Mouse (Mus musculus) hindbrain, embryonic 11.5 days (tissue): ENCODE data around the gene Rab8b. TPM values are rescaled to one million over a fixed set of nuclear protein-coding genes. Genes with fewer than 3 reads are reported as not detected.
A peak's percentile ranks its signal among the peaks of the same experiment; 100 is the strongest.

Experiments used
- ATAC-seq: fragments of 200-750 bp; cut with Nextera tagmentation; 2 replicates; pipeline ENCODE4 v1.8.0; 2017; ENCODE audit warnings: mild to moderate bottlenecking, moderate TSS enrichment, moderate library complexity; ENCODE audit not compliant: low FRiP score
- DNase-seq: peaks from one replicate; pipeline ENCODE4 v3.0.0-alpha.2; 2015; ENCODE audit warnings: low spot score
- H3K27ac ChIP-seq: fragments of 300-500 bp; sonication (generic); 2 replicates; pipeline ENCODE4 v1.5.1; 2014; ENCODE audit warnings: mild to moderate bottlenecking, low read depth, low read length
- H3K27me3 ChIP-seq: fragments of 300-500 bp; sonication (generic); 2 replicates; pipeline ENCODE4 v1.6.1; 2014; ENCODE audit warnings: mild to moderate bottlenecking, low read length, moderate library complexity, mixed read lengths; ENCODE audit not compliant: control insufficient read depth, insufficient read depth
- H3K36me3 ChIP-seq: fragments of 300-500 bp; sonication (generic); 2 replicates; pipeline ENCODE4 v1.6.1; 2014; ENCODE audit warnings: mild to moderate bottlenecking, low read length, moderate library complexity, mixed read lengths; ENCODE audit not compliant: control insufficient read depth, insufficient read depth
- H3K4me1 ChIP-seq: fragments of 300-500 bp; sonication (generic); replicated peaks from 2 replicates; pipeline ENCODE4 v1.6.1; 2014; ENCODE audit warnings: low read length, mixed read lengths; ENCODE audit not compliant: control insufficient read depth, insufficient read depth
- H3K4me2 ChIP-seq: fragments of 300-500 bp; sonication (generic); replicated peaks from 2 replicates; pipeline ENCODE4 v1.6.1; 2014; ENCODE audit warnings: mild to moderate bottlenecking, low read depth, low read length
- H3K4me3 ChIP-seq: fragments of 300-500 bp; sonication (generic); 2 replicates; pipeline ENCODE4 v1.5.1; 2014; ENCODE audit warnings: low read depth, low read length
- H3K9ac ChIP-seq: fragments of 300-500 bp; sonication (generic); 2 replicates; pipeline ENCODE4 v1.6.1; 2014; ENCODE audit warnings: low read depth, low read length
- H3K9me3 ChIP-seq: fragments of 300-500 bp; sonication (generic); 2 replicates; pipeline ENCODE4 v1.6.1; 2016; ENCODE audit warnings: low read length; ENCODE audit not compliant: control insufficient read depth
- WGBS: fragments of 180-500 bp; shearing (Covaris S2); extraction: QIAGEN DNeasy Blood & Tissue Kit; methylation state at CpG from one replicate; pipeline ENCODE4 v1.1.7; 2014; 5-methylcytosine and 5-hydroxymethylcytosine counted together
- polyA plus RNA-seq: library from polyadenylated mRNA; unstranded; fragments of >200 nt; fragmentation: Nextera tagmentation; extraction: Ambion mirVana; gene quantifications from 2 replicates; pipeline ENCODE4 v1.2.1, GENCODE M21; 2014

Rab8b gene
- polyA plus RNA-seq, 1 experiment from 2014 or later = 34.3 TPM

DNA sequence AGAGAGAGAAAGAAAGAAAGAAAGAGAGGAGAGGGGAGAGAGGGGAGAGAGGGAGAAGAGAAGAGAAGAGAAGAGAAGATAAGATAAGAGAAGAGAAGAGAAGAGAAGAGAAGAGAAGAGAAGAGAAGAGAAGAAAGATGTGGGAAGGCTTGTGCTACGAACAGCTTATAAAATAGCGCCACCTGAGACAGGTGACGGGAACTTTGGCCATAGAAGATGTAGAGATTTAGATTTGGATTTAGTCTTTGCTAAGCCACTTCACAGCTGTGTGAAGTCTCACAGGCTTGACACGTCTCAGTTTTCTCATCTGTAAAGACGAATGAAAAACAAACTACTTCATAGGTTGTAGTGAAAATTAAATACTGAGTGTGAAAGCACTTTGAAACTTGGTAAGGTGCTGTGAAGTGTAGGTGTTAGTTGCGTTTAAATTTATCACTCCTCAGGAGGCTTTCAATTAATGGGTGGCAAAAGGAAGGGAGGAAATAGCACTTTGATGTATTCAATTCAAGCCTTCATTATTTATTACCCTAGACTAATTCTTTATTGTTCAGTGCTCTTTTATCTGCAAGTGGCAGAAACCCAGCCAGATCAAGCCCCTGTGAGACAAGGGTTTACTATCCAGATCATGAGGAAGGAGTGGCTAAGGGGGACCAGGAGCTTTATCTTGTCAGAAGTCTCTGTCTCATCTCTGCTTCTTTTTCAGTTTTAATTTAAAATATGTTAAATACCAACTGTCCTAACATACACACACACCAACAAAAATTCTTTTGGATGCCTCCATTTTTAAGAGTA is 1.2 kb upstream of the Rab8b start:
- Histone ChIP-seq H3K9ac (no peak overlapping the region), H3K9me3 (no peaks in the 10 kb centered on the region), H3K4me3 (no peak overlapping the region), H3K4me1 (0 out of 2 replicates have a peak, but pooled peaks cover 2% of the 10 kb centered on the region), H3K36me3 (no peaks in the 10 kb centered on the region), H3K27ac (no peak overlapping the region), H3K4me2 (no peak overlapping the region; the same call in 1 of the 2 replicates), H3K27me3 (no peaks in the 10 kb centered on the region)
- no peak for DNase-seq
- ATAC-seq = no peak
- 10% methylated on average over 6 of the region's 6 CpGs for WGBS

DNA sequence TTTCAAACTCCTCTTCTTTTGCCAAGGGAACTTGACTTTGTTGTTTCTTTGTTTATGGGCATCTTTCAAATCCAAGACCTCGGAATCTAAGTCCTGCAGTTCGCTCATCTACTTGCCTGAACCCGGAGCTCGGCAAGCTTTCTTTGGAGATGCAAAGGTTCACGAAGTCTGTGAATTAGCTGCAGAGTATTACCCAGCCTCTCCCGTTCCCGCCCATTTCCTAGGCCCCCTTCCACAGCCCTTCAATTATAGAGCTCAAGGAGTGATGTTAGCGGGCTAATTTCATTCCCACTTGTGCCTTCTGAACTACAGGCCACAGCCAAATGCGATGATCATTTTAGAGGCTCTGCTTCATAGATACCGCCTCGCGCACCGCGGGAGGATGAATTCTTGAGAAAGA is 494 bp upstream of the Rab8b start:
- no peak overlapping the region; the same call in 1 of the 2 replicates for H3K27ac ChIP-seq
- ATAC-seq = peak; percentile 60
- 0% methylated on average over 14 of the region's 14 CpGs for WGBS

DNA sequence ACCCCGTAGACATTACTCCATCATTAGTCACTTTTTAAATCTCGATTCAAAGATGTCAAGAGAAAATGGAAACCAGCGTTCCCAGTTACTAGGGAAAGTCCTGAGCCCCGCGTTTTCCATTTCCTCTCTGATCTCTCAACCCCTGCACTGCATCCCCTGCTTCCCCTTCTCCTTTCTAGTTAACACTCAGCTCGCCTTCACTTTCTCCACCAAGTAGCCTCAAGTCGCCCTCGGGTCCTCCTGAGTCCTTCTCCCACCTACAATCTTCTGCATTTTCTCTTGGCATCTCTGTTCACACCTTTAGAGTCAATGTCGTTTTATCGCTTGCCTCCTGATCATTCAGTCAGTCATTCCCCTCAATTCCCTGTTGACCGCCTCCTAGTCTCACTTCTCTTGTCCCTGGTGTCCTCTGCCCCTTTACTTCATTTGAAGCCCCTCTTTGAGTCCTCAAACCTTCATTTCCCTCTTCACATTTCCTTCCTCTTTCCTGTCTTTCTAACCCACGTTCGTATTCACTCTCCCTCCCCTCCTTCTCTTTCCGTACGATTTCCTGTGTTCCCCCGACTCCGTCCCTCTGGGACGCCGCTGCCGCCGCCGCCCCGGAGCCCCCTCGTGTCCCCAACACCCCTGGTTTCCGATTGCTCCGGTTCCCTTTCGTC is 686 bp downstream of the Rab8b start:
- H3K36me3 ChIP-seq = no peaks in the 10 kb centered on the region
- peak overlapping the region; percentile 54; the same call in 1 of the 2 replicates for H3K27ac ChIP-seq
- ATAC-seq (no peak), DNase-seq (no peak)
- peak overlapping the region; percentile 76 for H3K4me2 ChIP-seq
- WGBS = 3% methylated on average over 27 of the region's 27 CpGs
- H3K4me1 ChIP-seq = 0 out of 2 replicates have a peak, but pooled peaks cover 2% of the 10 kb centered on the region
- peak overlapping the region; percentile 65 for H3K9ac ChIP-seq
- peak overlapping the region; percentile 58 for H3K4me3 ChIP-seq
- no peaks in the 10 kb centered on the region for H3K9me3 ChIP-seq
- H3K27me3 ChIP-seq = no peaks in the 10 kb centered on the region

More for the DNA sequence above, 494 bp upstream of the Rab8b start:
- Histone ChIP-seq H3K4me3 (peak overlapping the region; percentile 58), H3K9ac (peak overlapping the region; percentile 46; the same call in 1 of the 2 replicates), H3K9me3 (no peaks in the 10 kb centered on the region), H3K4me2 (peak overlapping the region; percentile 67), H3K27me3 (no peaks in the 10 kb centered on the region), H3K4me1 (0 out of 2 replicates have a peak, but pooled peaks cover 2% of the 10 kb centered on the region), H3K36me3 (no peaks in the 10 kb centered on the region)
- DNase-seq = no peak

DNA sequence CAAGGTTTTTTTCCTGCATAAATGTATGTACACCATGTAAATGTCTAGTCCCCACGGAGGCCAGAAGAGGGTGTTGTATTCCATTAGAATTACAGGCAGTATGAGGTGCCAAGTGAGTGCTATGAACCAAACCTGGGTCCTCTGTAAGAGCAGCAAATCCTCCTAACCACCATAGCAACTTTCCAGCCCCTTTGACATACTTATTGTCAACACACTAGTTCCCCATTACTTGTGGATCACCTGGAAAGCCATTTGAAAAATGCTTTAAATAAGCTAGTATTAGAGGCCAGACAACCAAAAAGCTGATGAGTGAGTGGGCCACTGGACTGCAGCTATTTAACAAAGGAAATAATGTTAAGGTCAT is 1.6 kb downstream of the Rab8b start:
- H3K9ac ChIP-seq = no peak overlapping the region
- 73% methylated on average over 1 of the region's 1 CpGs for WGBS
- H3K27ac ChIP-seq = no peak overlapping the region
- DNase-seq (no peak), ATAC-seq (no peak)
- H3K27me3 ChIP-seq = no peaks in the 10 kb centered on the region
- no peaks in the 10 kb centered on the region for H3K9me3 ChIP-seq
- H3K4me2 ChIP-seq = no peak overlapping the region
- no peak overlapping the region for H3K4me3 ChIP-seq
- 0 out of 2 replicates have a peak, but pooled peaks cover 2% of the 10 kb centered on the region for H3K4me1 ChIP-seq
- H3K36me3 ChIP-seq = no peaks in the 10 kb centered on the region

DNA sequence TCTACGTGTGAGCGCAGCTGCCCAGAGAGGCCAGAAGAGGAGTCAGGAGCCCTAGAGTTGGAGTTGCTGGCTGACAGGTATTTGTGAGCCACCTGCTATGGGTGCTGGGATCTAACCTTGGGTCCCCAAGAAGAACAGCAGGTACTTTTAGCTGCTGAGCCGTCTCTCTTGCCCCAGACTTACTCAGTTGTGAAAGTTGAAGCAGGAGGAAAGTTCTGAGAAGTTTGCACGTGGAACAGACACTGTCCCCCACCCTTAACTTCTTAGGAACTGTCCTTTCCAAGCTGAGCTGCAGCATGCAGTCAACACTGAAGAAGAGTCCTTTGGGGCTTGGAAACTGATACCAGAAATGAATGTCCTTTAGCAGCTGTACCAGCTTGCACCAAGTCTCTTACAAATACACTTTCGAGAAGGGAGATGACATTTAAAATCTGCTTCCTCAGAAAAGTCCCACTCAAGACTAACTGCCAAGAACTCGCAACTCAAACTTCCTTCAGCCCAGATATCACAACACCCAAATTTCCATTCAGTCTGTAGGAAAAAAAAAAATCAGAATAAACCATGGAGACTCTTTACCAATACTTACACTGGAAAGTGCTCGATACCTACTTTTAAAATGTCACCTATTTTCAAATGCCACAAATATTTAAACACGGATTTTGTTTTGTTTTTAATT is 2.1 kb downstream of the Rab8b start:
- Histone ChIP-seq H3K4me3 (no peak overlapping the region), H3K9ac (no peak overlapping the region), H3K36me3 (no peaks in the 10 kb centered on the region), H3K4me2 (no peak overlapping the region), H3K9me3 (no peaks in the 10 kb centered on the region), H3K4me1 (0 out of 2 replicates have a peak, but pooled peaks cover 2% of the 10 kb centered on the region), H3K27me3 (no peaks in the 10 kb centered on the region), H3K27ac (no peak overlapping the region)
- WGBS = 92% methylated on average over 8 of the region's 8 CpGs
- DNase-seq (no peak), ATAC-seq (no peak)

DNA sequence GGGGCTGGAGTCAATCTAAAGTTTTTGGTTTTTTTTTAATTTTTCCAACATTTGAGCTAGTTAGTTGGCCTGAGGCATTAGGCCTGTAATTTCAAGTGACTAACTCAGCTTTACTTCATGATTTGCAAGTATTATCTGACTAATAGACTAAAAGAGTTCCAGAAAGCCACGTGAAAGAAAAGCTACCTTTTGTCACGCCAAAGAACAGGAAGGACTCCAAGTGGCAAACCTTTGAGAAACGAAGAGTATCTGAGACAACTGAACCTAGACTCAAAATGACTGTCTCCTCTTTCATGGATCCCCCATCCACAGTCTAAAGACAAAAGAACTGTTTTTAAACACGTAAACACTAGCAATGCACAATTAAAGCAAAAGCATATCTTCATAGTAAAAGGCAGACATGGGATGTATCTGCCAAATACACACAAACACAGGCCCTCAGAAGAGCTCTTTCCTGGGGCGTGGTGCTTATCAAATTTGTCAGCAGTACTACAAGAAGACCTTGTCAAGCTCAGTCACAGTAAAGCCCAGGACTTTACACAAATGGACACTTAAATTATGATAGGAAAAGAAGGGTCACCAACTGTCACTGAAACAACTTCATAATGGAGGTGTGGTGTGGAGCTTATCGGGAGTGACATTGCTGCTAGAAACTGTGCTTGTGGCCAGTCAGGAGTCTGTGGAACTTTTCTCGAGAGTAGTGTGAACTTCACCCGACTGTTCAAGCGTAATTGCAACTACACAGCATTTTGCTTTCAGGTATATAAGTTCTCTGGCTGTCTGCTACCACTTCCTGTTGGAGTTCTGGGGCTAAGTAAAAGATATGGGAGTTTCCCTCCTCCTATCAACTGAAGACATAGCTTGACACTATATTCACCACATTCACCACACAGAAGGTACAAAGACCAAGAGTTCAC is 3.4 kb downstream of the Rab8b start:
- Histone ChIP-seq H3K9ac (no peak overlapping the region), H3K4me2 (no peak overlapping the region), H3K36me3 (no peaks in the 10 kb centered on the region), H3K27me3 (no peaks in the 10 kb centered on the region), H3K9me3 (no peaks in the 10 kb centered on the region), H3K4me3 (no peak overlapping the region), H3K27ac (no peak overlapping the region), H3K4me1 (0 out of 2 replicates have a peak, but pooled peaks cover 2% of the 10 kb centered on the region)
- no peak for ATAC-seq
- no peak for DNase-seq
- 90% methylated on average over 9 of the region's 9 CpGs for WGBS

DNA sequence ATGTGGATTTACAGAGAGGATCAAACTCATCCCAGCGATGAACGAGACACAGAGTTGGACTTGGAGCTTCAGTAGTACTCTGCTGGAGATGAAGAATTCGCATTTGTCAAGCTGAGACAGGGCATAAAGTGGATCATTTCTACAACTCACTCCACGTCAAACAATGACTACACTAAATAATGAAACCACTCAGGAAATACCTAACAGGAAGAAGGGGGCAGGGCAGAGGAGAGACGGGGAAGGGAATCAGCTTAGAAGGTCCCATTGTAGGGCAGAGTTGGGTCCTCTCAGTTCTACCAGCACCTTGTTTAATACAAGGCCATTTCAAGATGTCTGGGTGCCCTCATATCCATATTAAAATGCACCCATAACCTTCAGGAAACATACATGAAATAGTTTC is 4.1 kb downstream of the Rab8b start:
- WGBS = 83% methylated on average over 5 of the region's 5 CpGs
- no peak for DNase-seq

DNA sequence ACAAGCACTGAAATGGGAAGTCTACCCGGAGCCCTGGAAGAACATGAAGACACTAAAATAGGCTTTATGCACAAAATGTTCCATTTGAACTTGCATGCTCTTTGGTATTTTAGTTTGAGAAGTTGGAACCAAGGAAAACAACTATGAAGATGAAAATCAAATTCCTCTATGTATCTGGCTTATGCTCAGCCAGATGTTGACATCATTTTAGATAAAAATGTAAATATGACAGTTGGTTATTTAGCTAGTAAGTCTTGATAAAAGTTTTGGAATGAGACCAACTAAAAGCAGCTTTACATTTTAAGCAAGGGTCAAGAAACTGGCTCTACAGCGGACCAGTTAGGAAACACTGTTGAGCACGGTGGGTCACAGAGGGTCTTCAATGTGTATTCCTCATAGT is 4.9 kb downstream of the Rab8b start:
- ATAC-seq = no peak
- DNase-seq = no peak
- Histone ChIP-seq H3K4me1 (0 out of 2 replicates have a peak, but pooled peaks cover 2% of the 10 kb centered on the region), H3K9ac (no peak overlapping the region), H3K4me3 (no peak overlapping the region), H3K4me2 (no peak overlapping the region), H3K9me3 (no peaks in the 10 kb centered on the region), H3K36me3 (no peaks in the 10 kb centered on the region), H3K27ac (no peak overlapping the region), H3K27me3 (no peaks in the 10 kb centered on the region)
- 99% methylated on average over 3 of the region's 3 CpGs for WGBS

More for the DNA sequence above, 4.1 kb downstream of the Rab8b start:
- H3K4me2 ChIP-seq = no peak overlapping the region
- H3K9me3 ChIP-seq = no peaks in the 10 kb centered on the region
- H3K9ac ChIP-seq = no peak overlapping the region
- no peak for ATAC-seq
- H3K27ac ChIP-seq = no peak overlapping the region
- 0 out of 2 replicates have a peak, but pooled peaks cover 2% of the 10 kb centered on the region for H3K4me1 ChIP-seq
- no peak overlapping the region for H3K4me3 ChIP-seq
- H3K27me3 ChIP-seq = no peaks in the 10 kb centered on the region
- H3K36me3 ChIP-seq = no peaks in the 10 kb centered on the region
